In the genomic region with DNA sequence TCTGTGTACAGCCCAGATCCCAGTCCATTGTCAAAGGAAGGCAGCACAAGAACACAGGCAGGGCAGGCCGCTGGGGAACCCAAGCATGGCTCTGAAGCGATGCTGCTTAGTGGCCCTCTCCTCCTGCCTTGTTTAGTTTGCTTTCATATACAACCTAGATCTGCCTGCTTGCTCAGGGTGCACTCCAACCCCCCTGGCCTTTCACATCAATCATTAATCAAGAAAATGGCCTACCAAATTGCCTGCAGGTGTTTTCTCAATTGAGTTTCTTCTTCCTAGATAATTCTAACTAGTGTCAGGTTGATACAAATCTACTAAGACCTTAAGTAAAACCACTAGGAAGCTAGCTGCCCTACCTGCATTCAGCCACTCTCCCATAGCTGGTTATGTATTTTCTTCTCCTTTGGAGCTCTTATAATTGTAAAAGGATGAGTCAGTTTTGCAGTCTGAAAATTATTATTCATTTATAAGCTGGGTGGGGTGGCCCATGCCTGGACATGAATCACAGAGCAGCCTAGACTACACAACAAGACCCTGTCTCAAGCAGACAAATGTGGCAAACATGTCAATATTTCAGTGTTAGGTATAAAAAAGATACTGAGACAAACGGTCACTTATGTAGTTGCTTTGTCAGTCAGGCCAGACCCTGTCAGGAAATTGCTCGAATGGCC, we compare ENCODE assay signal across 13 mouse cellular contexts. TPM values are rescaled to one million over a fixed set of nuclear protein-coding genes. Genes with fewer than 3 reads are reported as not detected.
DNase-seq lines count a peak whose midpoint lies in the region; ATAC-seq lines count a peak whose summit lies in the region.
"Had no signal": no experiment of that assay in that cellular context is flagged by ENCODE, and none has a peak within 500 bp of the region (broad histone marks: within the 10 kb centered on the region; RNA-seq: fewer than 3 reads in every experiment).

No protein-coding gene starts in this region.

- peak overlapping the region; percentile 54; the same call in 1 of the 2 replicates for H3K9ac ChIP-seq in heart, embryonic 11.5 days (ENCODE audit: low read depth, low read length)
- peak overlapping the region; percentile 59 for H3K9ac ChIP-seq in embryonic facial prominence, embryonic 13.5 days

- peak overlapping the region; percentile 43 for H3K4me2 ChIP-seq in heart, embryonic 11.5 days
- H3K4me2 ChIP-seq in embryonic facial prominence, embryonic 13.5 days = peak overlapping the region; percentile 46

- peaks cover 50% of the 10 kb centered on the region for H3K4me1 ChIP-seq in heart, embryonic 11.5 days (ENCODE audit: control insufficient read depth, insufficient read depth, low read length)
- peaks cover 34% of the 10 kb centered on the region for H3K4me1 ChIP-seq in embryonic facial prominence, embryonic 13.5 days
- H3K4me1 ChIP-seq in limb, embryonic 10.5 days = peaks cover 44% of the 10 kb centered on the region

- DNase-seq in heart, postnatal 10 days = no peak
- DNase-seq in 3T3-L1 (ENCODE audit: low read depth, low spot score) = peak; percentile 60
- no peak for DNase-seq in limb, embryonic 10.5 days (ENCODE audit: low spot score)
- DNase-seq in urinary bladder, postnatal 14 days (ENCODE audit: low spot score) = no peak
- DNase-seq in retina, embryonic 14.5 days (ENCODE audit: low spot score) = no peak
- DNase-seq: adrenal gland, postnatal 14 days; cerebellum, postnatal 25 days; lung, adult 18-20 months had no signal

- WGBS in heart, embryonic 11.5 days (ENCODE audit: insufficient replicate concordance) = 53% methylated on average over 4 of the region's 4 CpGs
- 35% methylated on average over 4 of the region's 4 CpGs for WGBS in embryonic facial prominence, embryonic 13.5 days
- 50% methylated on average over 4 of the region's 4 CpGs for WGBS in limb, embryonic 10.5 days

- H3K27ac ChIP-seq in heart, embryonic 11.5 days (ENCODE audit: low read depth, low read length) = peak overlapping the region; percentile 88
- H3K27ac ChIP-seq in embryonic facial prominence, embryonic 13.5 days = peak overlapping the region; percentile 96
- peak overlapping the region; percentile 88 for H3K27ac ChIP-seq in limb, embryonic 10.5 days

- no peaks in the 10 kb centered on the region for H3K9me3 ChIP-seq in heart, embryonic 11.5 days (replicated peaks; ENCODE audit: control insufficient read depth, low read length)
- no peaks in the 10 kb centered on the region for H3K9me3 ChIP-seq in embryonic facial prominence, embryonic 13.5 days
- H3K9me3 ChIP-seq in limb, embryonic 10.5 days (replicated peaks) = no peaks in the 10 kb centered on the region

- no peaks in the 10 kb centered on the region; the same call in 1 of the 2 replicates for H3K36me3 ChIP-seq in heart, embryonic 11.5 days (ENCODE audit: control insufficient read depth, insufficient read depth, low read length)
- peaks cover 2% of the 10 kb centered on the region; the same call in 1 of the 2 replicates for H3K36me3 ChIP-seq in embryonic facial prominence, embryonic 13.5 days
- peaks cover 10% of the 10 kb centered on the region for H3K36me3 ChIP-seq in limb, embryonic 10.5 days

- no peaks in the 10 kb centered on the region for H3K27me3 ChIP-seq in heart, embryonic 11.5 days (ENCODE audit: control insufficient read depth, insufficient read depth, low read length)
- no peaks in the 10 kb centered on the region for H3K27me3 ChIP-seq in embryonic facial prominence, embryonic 13.5 days
- no peaks in the 10 kb centered on the region for H3K27me3 ChIP-seq in limb, embryonic 10.5 days (ENCODE audit: low read depth, poor library complexity, severe bottlenecking)
- H3K27me3 ChIP-seq: CH12.LX had no signal

- no peak for ATAC-seq in heart, embryonic 11.5 days (replicated peaks; ENCODE audit: insufficient number of reproducible peaks, low FRiP score, low TSS enrichment)
- no peak for ATAC-seq in embryonic facial prominence, embryonic 13.5 days (ENCODE audit: insufficient number of reproducible peaks, insufficient read depth, low FRiP score, low TSS enrichment, low read depth)
- ATAC-seq in inflammation-experienced regulatory T-cells, adult 6 months = no peak

- intact Hi-C loops in heart, postnatal 10 days (cut with DNase I) = no loop called here

- H3K4me3 ChIP-seq in heart, embryonic 11.5 days (ENCODE audit: low read depth, low read length) = no peak overlapping the region
- H3K4me3 ChIP-seq in embryonic facial prominence, embryonic 13.5 days = no peak overlapping the region
- peak overlapping the region; percentile 21; the same call in 1 of the 2 replicates for H3K4me3 ChIP-seq in limb, embryonic 10.5 days
- H3K4me3 ChIP-seq: myocyte had no signal

RNA-seq across cellular contexts. Expression of gene Adk, which starts 35.2 kb away (rescaled TPM):
- polyA plus RNA-seq in heart, embryonic 11.5 days (2014; fragmentation: Nextera tagmentation; extraction: Ambion mirVana) = 261 and 271 TPM in 2 replicates
- 100 to 1,000 TPM; 157 to 165 TPM for total RNA-seq in heart, postnatal 10 days (2021)
- 162 and 168 TPM in 2 replicates for polyA plus RNA-seq in embryonic facial prominence, embryonic 13.5 days (2015; fragmentation: Nextera tagmentation; extraction: Ambion mirVana)
- polyA plus RNA-seq in limb, embryonic 10.5 days (2016; fragmentation: Nextera tagmentation; extraction: Ambion mirVana) = 170 and 179 TPM in 2 replicates
- 100 to 1,000 TPM in 2 of 3 experiments, 10 to 100 TPM in 1; 84.7 to 128 (median 118) TPM for polyA plus RNA-seq in inflammation-experienced regulatory T-cells, adult 6 months (2017; shearing (Covaris generic))

RNA-seq across cellular contexts. Expression of gene Ap3m1, which starts 35.2 kb away (rescaled TPM):
- polyA plus RNA-seq in heart, embryonic 11.5 days (2014; fragmentation: Nextera tagmentation; extraction: Ambion mirVana) = 84.6 and 98.0 TPM in 2 replicates
- 10 to 100 TPM; 60.3 to 82.0 TPM for total RNA-seq in heart, postnatal 10 days (2021)
- 69.4 and 81.7 TPM in 2 replicates for polyA plus RNA-seq in embryonic facial prominence, embryonic 13.5 days (2015; fragmentation: Nextera tagmentation; extraction: Ambion mirVana)
- polyA plus RNA-seq in limb, embryonic 10.5 days (2016; fragmentation: Nextera tagmentation; extraction: Ambion mirVana) = 70.6 and 78.4 TPM in 2 replicates
- polyA plus RNA-seq in inflammation-experienced regulatory T-cells, adult 6 months (2017; shearing (Covaris generic)) = 100 to 1,000 TPM in 1 of 3 experiments, 10 to 100 TPM in 2; 70.6 to 107 (median 81.6) TPM
